Mouse (Mus musculus) spleen, adult 2 months (tissue): ENCODE results near the gene Vars2. TPM values are rescaled to one million over a fixed set of nuclear protein-coding genes. Genes with fewer than 3 reads are reported as not detected.

Source experiments
- DNase-seq, 2 experiments: peaks; one replicate each; pipeline versions ENCODE4 v3.0.0 to v3.0.0-alpha.2; 2012 to 2021; ENCODE audit warnings: low spot score in 2 of 2, low read depth in 1 of 2
- H3K27ac ChIP-seq: fragments of 200-500 bp; 2 replicates; pipeline ENCODE4 v1.5.1; 2012; ENCODE audit warnings: low read length, inconsistent platforms; ENCODE audit not compliant: insufficient read depth
- H3K27me3 ChIP-seq: fragments of 200-500 bp; 2 replicates; pipeline ENCODE4 v1.6.1; 2012; ENCODE audit warnings: mild to moderate bottlenecking, moderate library complexity, low read length, inconsistent platforms; ENCODE audit not compliant: control insufficient read depth, insufficient read depth
- H3K36me3 ChIP-seq: fragments of 200-500 bp; 2 replicates; pipeline ENCODE4 v1.6.1; 2012; ENCODE audit warnings: mild to moderate bottlenecking, low read length, inconsistent platforms; ENCODE audit not compliant: control insufficient read depth, insufficient read depth
- H3K4me1 ChIP-seq: fragments of 200-500 bp; 2 replicates; pipeline ENCODE4 v1.6.1; 2011; ENCODE audit warnings: inconsistent platforms; ENCODE audit not compliant: control insufficient read depth, insufficient read depth, insufficient read length
- H3K4me3 ChIP-seq: fragments of 200-500 bp; 2 replicates; pipeline ENCODE4 v1.5.1; 2011; ENCODE audit warnings: mild to moderate bottlenecking, inconsistent platforms; ENCODE audit not compliant: insufficient read depth, insufficient read length; ENCODE audit errors: extremely low read depth
- CTCF ChIP-seq: fragments of 200-500 bp; IDR thresholded peaks from 2 replicates; pipeline ENCODE4 v1.5.1; 2011; ENCODE audit warnings: mild to moderate bottlenecking, inconsistent platforms; ENCODE audit not compliant: insufficient read depth, insufficient read length, insufficient replicate concordance; ENCODE audit errors: extremely low read depth
- POLR2A ChIP-seq: fragments of 200-500 bp; IDR thresholded peaks from 2 replicates; pipeline ENCODE4 v1.6.1; 2011; ENCODE audit warnings: low read depth, low read length, inconsistent platforms
- WGBS: fragments of 180-500 bp; shearing (Covaris S2); methylation state at CpG from one replicate; pipeline ENCODE4 v1.1.7; 2018; 5-methylcytosine and 5-hydroxymethylcytosine counted together
- polyA plus RNA-seq: library from polyadenylated mRNA; depleted of rRNA; stranded (reverse); fragments of >200 nt; gene quantifications from 2 replicates; pipeline ENCODE4 v1.2.3, GENCODE M21; 2012

Vars2 gene
- polyA plus RNA-seq, 1 experiment = 28.9 TPM

DNA sequence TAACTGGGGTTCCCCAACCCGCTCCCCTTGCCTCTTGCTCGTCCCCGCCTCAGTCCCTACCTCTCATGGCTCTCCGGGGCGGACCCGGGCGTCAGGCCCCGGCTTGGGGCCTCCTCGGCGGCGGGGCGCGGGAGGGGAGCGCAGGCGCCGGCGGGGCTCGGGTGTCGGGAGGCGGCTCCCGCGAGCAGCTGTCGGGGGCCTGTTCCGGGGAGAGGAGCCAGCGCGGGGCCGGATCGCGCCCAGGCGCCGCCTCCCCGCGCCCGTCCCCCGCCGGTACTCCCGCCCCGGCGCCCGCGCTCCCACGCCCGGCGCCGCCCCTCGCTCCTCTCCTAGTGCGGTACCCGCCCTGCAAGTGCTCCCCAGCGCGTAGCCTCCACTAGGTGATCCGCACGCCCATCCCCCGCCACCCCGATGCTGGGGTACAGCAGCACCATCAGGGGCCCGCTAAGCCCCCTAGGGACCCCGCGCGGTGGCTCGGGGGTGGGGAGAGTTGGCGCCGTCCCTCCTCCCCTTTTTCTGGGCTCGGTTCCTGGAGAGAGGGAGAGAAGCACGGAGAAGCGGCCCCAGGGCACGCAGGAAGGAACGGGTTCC is 33.1 kb upstream of the Vars2 start:
- Histone ChIP-seq H3K27ac (peak overlapping the region; percentile 54), H3K4me3 (peak overlapping the region; percentile 53), H3K4me1 (peaks cover 10% of the 10 kb centered on the region; the same call in 1 of the 2 replicates), H3K36me3 (no peaks in the 10 kb centered on the region), H3K27me3 (peaks cover 22% of the 10 kb centered on the region)
- DNase-seq = peak in 1 of 2 experiments; percentile 25
- TF ChIP-seq POLR2A (no peak), CTCF (no peak)
- WGBS = 2% methylated on average over 46 of the region's 66 CpGs

DNA sequence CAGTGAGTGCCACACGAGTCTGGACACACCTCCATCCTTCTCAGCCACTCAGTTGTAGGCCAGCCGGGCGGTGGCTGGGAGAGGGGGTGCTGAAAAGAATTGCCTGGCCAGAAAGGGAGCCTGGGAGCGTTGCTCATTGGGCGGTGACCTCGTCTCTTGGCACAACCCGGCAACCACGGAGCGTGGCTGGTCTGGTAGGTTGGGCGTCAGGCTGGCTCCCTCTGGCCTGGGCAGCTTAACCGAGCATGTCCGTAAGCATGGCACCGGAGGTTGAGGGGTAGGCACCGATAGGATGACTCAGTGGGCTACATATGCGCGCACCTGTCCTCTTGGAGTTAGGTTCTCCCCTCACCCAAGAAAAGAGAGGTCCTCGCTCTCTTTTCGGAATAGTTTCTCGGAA is 32.5 kb upstream of the Vars2 start:
- TF ChIP-seq CTCF (no peak), POLR2A (no peak)
- no peak for DNase-seq
- peaks cover 22% of the 10 kb centered on the region for H3K27me3 ChIP-seq
- no peaks in the 10 kb centered on the region for H3K36me3 ChIP-seq
- H3K4me1 ChIP-seq = peaks cover 10% of the 10 kb centered on the region; the same call in 1 of the 2 replicates
- peak overlapping the region; percentile 53 for H3K4me3 ChIP-seq
- 10% methylated on average over 19 of the region's 19 CpGs for WGBS
- peak overlapping the region; percentile 48 for H3K27ac ChIP-seq

DNA sequence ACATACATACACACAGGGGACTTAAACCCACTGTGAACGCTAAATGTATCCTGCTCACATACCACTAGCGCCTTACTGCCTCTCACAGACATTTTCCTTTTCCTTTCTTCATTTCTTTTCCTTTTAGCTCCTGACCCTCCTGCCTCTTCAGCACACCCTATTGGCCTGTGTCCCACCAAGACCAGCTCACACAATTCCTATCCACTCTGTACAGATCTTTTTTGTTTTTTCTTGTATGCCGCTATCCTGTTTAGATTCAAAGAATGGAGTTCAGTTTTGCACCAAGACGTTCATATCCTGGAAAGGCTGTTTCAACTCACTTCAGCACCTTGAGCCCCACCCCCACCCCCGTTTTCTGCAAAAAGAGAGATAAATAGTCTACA is 31.1 kb upstream of the Vars2 start:
- Histone ChIP-seq H3K4me3 (no peak overlapping the region), H3K36me3 (no peaks in the 10 kb centered on the region), H3K27ac (no peak overlapping the region), H3K27me3 (peaks cover 20% of the 10 kb centered on the region), H3K4me1 (peaks cover 7% of the 10 kb centered on the region; the same call in 1 of the 2 replicates)
- TF ChIP-seq POLR2A = no peak
- TF ChIP-seq CTCF = no peak
- WGBS = 53% methylated on average over 5 of the region's 5 CpGs
- no peak for DNase-seq

DNA sequence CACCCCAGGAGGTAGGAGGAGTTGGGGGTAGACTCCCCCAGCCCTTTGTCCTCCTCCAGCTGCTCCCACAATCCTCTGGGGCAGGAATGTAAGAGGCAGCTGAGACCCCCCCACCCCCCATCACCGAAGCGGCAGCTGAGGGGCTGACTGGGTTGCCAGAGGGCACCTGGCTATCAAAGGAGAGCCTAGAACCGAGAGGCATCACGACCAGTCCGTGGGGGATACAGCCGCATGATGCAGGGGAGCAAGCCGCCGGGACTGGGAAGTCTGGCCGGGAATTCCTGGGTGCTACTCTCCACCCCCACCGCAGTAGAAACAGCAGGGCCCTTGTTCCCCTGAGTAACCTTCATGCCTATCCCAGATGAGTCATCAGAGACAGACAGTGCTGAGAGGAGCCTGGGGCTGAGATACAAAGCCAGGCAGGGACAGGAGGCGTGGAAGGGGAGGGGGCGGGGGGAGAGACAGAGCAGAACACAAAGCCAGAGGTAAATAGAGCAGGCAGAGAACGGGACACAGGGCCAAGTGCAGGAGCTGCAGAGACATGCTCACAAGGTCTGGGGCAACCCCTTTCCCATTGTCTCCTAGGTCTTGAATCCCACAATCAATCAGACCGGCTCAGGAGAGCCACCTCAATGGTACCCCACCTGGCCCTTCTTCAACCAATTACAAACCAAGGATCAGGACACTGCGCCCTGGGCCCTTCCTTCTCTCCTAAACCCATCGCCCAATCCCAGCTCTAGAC is 30.5 kb upstream of the Vars2 start:
- Histone ChIP-seq H3K4me1 (peaks cover 7% of the 10 kb centered on the region; the same call in 1 of the 2 replicates), H3K4me3 (0 out of 2 replicates have a peak overlapping the region, but pooled peaks have one; percentile 2), H3K27me3 (peaks cover 20% of the 10 kb centered on the region), H3K27ac (peak overlapping the region; percentile 28; the same call in 1 of the 2 replicates), H3K36me3 (no peaks in the 10 kb centered on the region)
- no peak for DNase-seq
- WGBS = 20% methylated on average over 16 of the region's 16 CpGs
- TF ChIP-seq POLR2A = no peak
- no peak for TF ChIP-seq CTCF

DNA sequence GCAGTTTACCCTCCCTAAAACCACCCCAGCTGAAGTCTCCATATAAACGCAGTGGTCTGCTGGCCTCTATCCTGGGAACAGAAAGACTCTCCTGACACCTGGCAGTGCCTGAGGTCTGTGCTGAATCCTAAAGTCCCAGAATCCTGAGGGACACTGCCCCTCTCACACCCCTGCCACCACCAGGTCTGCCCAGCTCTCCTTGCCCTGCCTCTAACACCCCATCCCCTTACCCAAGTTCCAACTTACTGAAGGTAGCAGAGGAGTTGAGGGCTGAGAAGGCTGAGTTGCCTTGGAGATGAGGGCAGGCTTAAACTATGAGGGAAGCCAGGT is 30.0 kb upstream of the Vars2 start:
- no peak for TF ChIP-seq CTCF
- no peak for DNase-seq
- Histone ChIP-seq H3K36me3 (no peaks in the 10 kb centered on the region), H3K4me3 (no peak overlapping the region), H3K27ac (peak overlapping the region; percentile 28; the same call in 1 of the 2 replicates), H3K4me1 (peaks cover 7% of the 10 kb centered on the region; the same call in 1 of the 2 replicates), H3K27me3 (peaks cover 18% of the 10 kb centered on the region)
- WGBS = 34% methylated on average over 1 of the region's 1 CpGs

DNA sequence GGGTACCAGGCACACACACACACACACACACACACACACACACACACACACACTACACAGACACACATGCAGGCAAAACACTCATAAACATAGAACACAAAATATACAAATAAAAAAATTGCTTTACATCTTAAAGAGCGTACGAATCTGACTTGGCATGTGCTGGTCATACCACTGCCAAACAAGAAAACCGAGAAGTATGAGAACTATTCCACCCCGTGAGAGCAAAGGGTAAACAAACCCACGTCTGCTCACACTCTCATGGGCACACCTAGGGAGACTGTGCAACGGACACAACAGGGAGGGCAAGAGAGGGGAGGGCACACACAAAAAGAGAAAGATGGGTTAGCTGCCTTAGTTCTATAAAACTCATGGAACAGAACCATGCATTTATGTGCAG is 29.3 kb upstream of the Vars2 start:
- no peak for DNase-seq
- Histone ChIP-seq H3K27me3 (peaks cover 16% of the 10 kb centered on the region), H3K27ac (no peak overlapping the region), H3K4me1 (peaks cover 7% of the 10 kb centered on the region; the same call in 1 of the 2 replicates), H3K4me3 (no peak overlapping the region), H3K36me3 (no peaks in the 10 kb centered on the region)
- 69% methylated on average over 6 of the region's 6 CpGs for WGBS
- TF ChIP-seq CTCF = no peak
- no peak for TF ChIP-seq POLR2A

DNA sequence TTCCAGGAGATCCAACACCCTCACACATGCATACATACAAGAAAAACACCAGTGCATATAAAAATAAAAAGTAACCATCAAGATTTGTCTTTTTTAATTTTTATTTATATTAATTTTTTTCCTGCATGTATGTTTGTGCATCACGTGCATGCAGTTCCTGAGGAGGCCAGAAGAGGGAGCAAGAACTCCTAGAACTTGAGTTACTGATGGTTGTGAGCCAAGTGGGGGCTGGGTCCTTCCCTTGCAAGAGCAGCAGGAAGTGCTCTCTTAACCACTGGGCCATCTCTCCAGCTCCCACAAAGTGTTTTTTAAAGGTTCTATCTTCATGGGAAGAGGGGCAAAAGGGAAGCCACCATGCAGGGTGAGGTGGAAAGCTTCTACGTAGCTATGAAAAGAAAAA is 27.9 kb upstream of the Vars2 start:
- DNase-seq = no peak
- H3K27ac ChIP-seq = no peak overlapping the region
- H3K36me3 ChIP-seq = no peaks in the 10 kb centered on the region
- TF ChIP-seq POLR2A (no peak), CTCF (no peak)
- H3K4me1 ChIP-seq = peaks cover 4% of the 10 kb centered on the region; the same call in 1 of the 2 replicates
- H3K27me3 ChIP-seq = peaks cover 6% of the 10 kb centered on the region
- WGBS = 94% methylated on average over 2 of the region's 2 CpGs
- H3K4me3 ChIP-seq = no peak overlapping the region
